Mouse (Mus musculus): ENCODE measurements around the gene Mbl2. TPM values are rescaled to one million over a fixed set of nuclear protein-coding genes. Genes with fewer than 3 reads are reported as not detected.

The Mbl2 gene
- polyA plus RNA-seq, 1 experiment, result 0.59 TPM

- no peak for TF ChIP-seq CTCF (conservative IDR thresholded peaks at IDR 0.05; ENCODE audit: insufficient read depth, insufficient read length, low read depth, low read length)
- TF ChIP-seq POLR2A (IDR thresholded peaks at IDR 0.05; ENCODE audit: low read depth, low read length), result no peak
- no peaks in the 10 kb centered on the region for H3K27me3 ChIP-seq (replicated peaks; ENCODE audit: control insufficient read depth, insufficient read depth, low read length)
- no peaks in the 10 kb centered on the region for H3K36me3 ChIP-seq (ENCODE audit: control insufficient read depth, insufficient read depth, low read length)
- no peak overlapping the region for H3K27ac ChIP-seq (ENCODE audit: insufficient read depth, low read depth, low read length)
- H3K4me3 ChIP-seq (ENCODE audit: insufficient read depth, low read depth, low read length), result no peak overlapping the region
- DNase-seq, result no peak
- 91% methylated on average over 8 of the region's 8 CpGs for WGBS
- no peaks in the 10 kb centered on the region; the same call in 1 of the 2 replicates for H3K4me1 ChIP-seq (ENCODE audit: control insufficient read depth, insufficient read depth, low read length)
Measured at GRCm38 (mm10) chr19:30234416-30234815, 1.7 kb downstream of the Mbl2 start.

GRCm38 (mm10) chr19:30247359-30247758 is 14.6 kb downstream of the Mbl2 start:
- Histone ChIP-seq H3K4me3 (ENCODE audit: insufficient read depth, low read depth, low read length) (no peak overlapping the region), H3K36me3 (ENCODE audit: control insufficient read depth, insufficient read depth, low read length) (no peaks in the 10 kb centered on the region), H3K27me3 (replicated peaks; ENCODE audit: control insufficient read depth, insufficient read depth, low read length) (no peaks in the 10 kb centered on the region), H3K27ac (ENCODE audit: insufficient read depth, low read depth, low read length) (no peak overlapping the region), H3K4me1 (ENCODE audit: control insufficient read depth, insufficient read depth, low read length) (no peaks in the 10 kb centered on the region)
- 15% methylated on average over 11 of the region's 11 CpGs for WGBS
- TF ChIP-seq POLR2A (IDR thresholded peaks at IDR 0.05; ENCODE audit: low read depth, low read length), result no peak
- TF ChIP-seq CTCF (conservative IDR thresholded peaks at IDR 0.05; ENCODE audit: insufficient read depth, insufficient read length, low read depth, low read length), result peak; percentile 83
- DNase-seq, result peak; percentile 31

- no peaks in the 10 kb centered on the region for H3K36me3 ChIP-seq (ENCODE audit: control insufficient read depth, insufficient read depth, low read length)
- 5% methylated on average over 8 of the region's 8 CpGs for WGBS
Measured at GRCm38 (mm10) chr19:30248822-30249221, 16.1 kb downstream of the Mbl2 start.

GRCm38 (mm10) chr19:30252253-30252652 is 19.5 kb downstream of the Mbl2 start:
- WGBS, result 92% methylated on average over 2 of the region's 2 CpGs
- Histone ChIP-seq H3K36me3 (ENCODE audit: control insufficient read depth, insufficient read depth, low read length) (no peaks in the 10 kb centered on the region), H3K27ac (ENCODE audit: insufficient read depth, low read depth, low read length) (no peak overlapping the region), H3K4me3 (ENCODE audit: insufficient read depth, low read depth, low read length) (no peak overlapping the region), H3K4me1 (ENCODE audit: control insufficient read depth, insufficient read depth, low read length) (no peaks in the 10 kb centered on the region), H3K27me3 (replicated peaks; ENCODE audit: control insufficient read depth, insufficient read depth, low read length) (no peaks in the 10 kb centered on the region)
- no peak for TF ChIP-seq CTCF (conservative IDR thresholded peaks at IDR 0.05; ENCODE audit: insufficient read depth, insufficient read length, low read depth, low read length)
- no peak for DNase-seq

More at GRCm38 (mm10) chr19:30248822-30249221, 16.1 kb downstream of the Mbl2 start:
- TF ChIP-seq CTCF (conservative IDR thresholded peaks at IDR 0.05; ENCODE audit: insufficient read depth, insufficient read length, low read depth, low read length), result peak; percentile 77
- TF ChIP-seq POLR2A (IDR thresholded peaks at IDR 0.05; ENCODE audit: low read depth, low read length), result no peak
- no peaks in the 10 kb centered on the region for H3K27me3 ChIP-seq (replicated peaks; ENCODE audit: control insufficient read depth, insufficient read depth, low read length)
- H3K27ac ChIP-seq (ENCODE audit: insufficient read depth, low read depth, low read length), result no peak overlapping the region
- peak; percentile 53 for DNase-seq
- H3K4me3 ChIP-seq (ENCODE audit: insufficient read depth, low read depth, low read length), result no peak overlapping the region
- no peaks in the 10 kb centered on the region for H3K4me1 ChIP-seq (ENCODE audit: control insufficient read depth, insufficient read depth, low read length)

- no peak overlapping the region for H3K4me3 ChIP-seq (ENCODE audit: insufficient read depth, low read depth, low read length)
- no peaks in the 10 kb centered on the region for H3K27me3 ChIP-seq (replicated peaks; ENCODE audit: control insufficient read depth, insufficient read depth, low read length)
- peak; percentile 8 for DNase-seq
- H3K36me3 ChIP-seq (ENCODE audit: control insufficient read depth, insufficient read depth, low read length), result no peaks in the 10 kb centered on the region
- TF ChIP-seq POLR2A (IDR thresholded peaks at IDR 0.05; ENCODE audit: low read depth, low read length) (no peak), CTCF (conservative IDR thresholded peaks at IDR 0.05; ENCODE audit: insufficient read depth, insufficient read length, low read depth, low read length) (no peak)
- 17% methylated on average over 6 of the region's 6 CpGs for WGBS
- no peak overlapping the region for H3K27ac ChIP-seq (ENCODE audit: insufficient read depth, low read depth, low read length)
- H3K4me1 ChIP-seq (ENCODE audit: control insufficient read depth, insufficient read depth, low read length), result no peaks in the 10 kb centered on the region
Measured at GRCm38 (mm10) chr19:30256339-30256738, 23.6 kb downstream of the Mbl2 start.

- DNase-seq, result peak; percentile 10
- no peak overlapping the region for H3K4me3 ChIP-seq (ENCODE audit: insufficient read depth, low read depth, low read length)
- no peaks in the 10 kb centered on the region for H3K4me1 ChIP-seq (ENCODE audit: control insufficient read depth, insufficient read depth, low read length)
- TF ChIP-seq POLR2A (IDR thresholded peaks at IDR 0.05; ENCODE audit: low read depth, low read length) (no peak), CTCF (conservative IDR thresholded peaks at IDR 0.05; ENCODE audit: insufficient read depth, insufficient read length, low read depth, low read length) (no peak)
- WGBS, result 28% methylated on average over 5 of the region's 5 CpGs
- no peaks in the 10 kb centered on the region for H3K36me3 ChIP-seq (ENCODE audit: control insufficient read depth, insufficient read depth, low read length)
- H3K27me3 ChIP-seq (replicated peaks; ENCODE audit: control insufficient read depth, insufficient read depth, low read length), result no peaks in the 10 kb centered on the region
- no peak overlapping the region for H3K27ac ChIP-seq (ENCODE audit: insufficient read depth, low read depth, low read length)
Measured at GRCm38 (mm10) chr19:30281125-30281524, 48.4 kb downstream of the Mbl2 start.

- 91% methylated on average over 6 of the region's 6 CpGs for WGBS
- Histone ChIP-seq H3K27ac (ENCODE audit: insufficient read depth, low read depth, low read length) (no peak overlapping the region), H3K27me3 (replicated peaks; ENCODE audit: control insufficient read depth, insufficient read depth, low read length) (no peaks in the 10 kb centered on the region), H3K4me3 (ENCODE audit: insufficient read depth, low read depth, low read length) (no peak overlapping the region), H3K4me1 (ENCODE audit: control insufficient read depth, insufficient read depth, low read length) (no peaks in the 10 kb centered on the region), H3K36me3 (ENCODE audit: control insufficient read depth, insufficient read depth, low read length) (no peaks in the 10 kb centered on the region)
- DNase-seq, result no peak
- no peak for TF ChIP-seq POLR2A (IDR thresholded peaks at IDR 0.05; ENCODE audit: low read depth, low read length)
- TF ChIP-seq CTCF (conservative IDR thresholded peaks at IDR 0.05; ENCODE audit: insufficient read depth, insufficient read length, low read depth, low read length), result no peak
Measured at GRCm38 (mm10) chr19:30287899-30288490, 55.3 kb downstream of the Mbl2 start.

Other genes starting within 250 kb of the Mbl2 start
- gene Trpd52l3, start 229.2 kb upstream of the Mbl2 start, polyA plus RNA-seq (2012; rRNA removed), result 0.04 TPM in 1 of 2 replicates, not detected in the other
- gene Uhrf2, start 202.4 kb upstream of the Mbl2 start, polyA plus RNA-seq (2012; rRNA removed), result 25.4 and 26.5 TPM in 2 replicates
- gene Gldc, start 57.5 kb upstream of the Mbl2 start, polyA plus RNA-seq (2012; rRNA removed), result 65.0 and 74.2 TPM in 2 replicates

Measured in kidney, adult 2 months (tissue).